Mouse (Mus musculus) embryonic facial prominence, embryonic 13.5 days (tissue): ENCODE data around the gene Hist1h4a. TPM values are rescaled to one million over a fixed set of nuclear protein-coding genes. Genes with fewer than 3 reads are reported as not detected.
"Not testable (repeated sequence)": the region's sequence is repeated elsewhere in the genome, so short reads cannot be mapped to it uniquely, and the experiment has no call there.

Experiments
- ATAC-seq: fragments of 200-750 bp; cut with Nextera tagmentation; 2 replicates; pipeline ENCODE4 v1.8.0; 2017; ENCODE audit warnings: low read depth; ENCODE audit not compliant: insufficient number of reproducible peaks, insufficient read depth, low FRiP score, low TSS enrichment
- H3K27ac ChIP-seq: fragments of 300-500 bp; sonication (generic); 2 replicates; pipeline ENCODE4 v1.5.1; 2015; ENCODE audit warnings: moderate library complexity, mild to moderate bottlenecking, inconsistent platforms
- H3K27me3 ChIP-seq: fragments of 300-500 bp; sonication (generic); 2 replicates; pipeline ENCODE4 v1.6.1; 2015; ENCODE audit warnings: mild to moderate bottlenecking, inconsistent platforms
- H3K36me3 ChIP-seq: fragments of 300-500 bp; sonication (generic); 2 replicates; pipeline ENCODE4 v1.6.1; 2015; ENCODE audit warnings: mild to moderate bottlenecking, inconsistent platforms
- H3K4me1 ChIP-seq: fragments of 300-500 bp; sonication (generic); 2 replicates; pipeline ENCODE4 v1.6.1; 2015; ENCODE audit warnings: inconsistent platforms
- H3K4me2 ChIP-seq: fragments of 300-500 bp; sonication (generic); 2 replicates; pipeline ENCODE4 v1.6.1; 2015; ENCODE audit warnings: moderate library complexity, mild to moderate bottlenecking, inconsistent platforms
- H3K4me3 ChIP-seq: fragments of 300-500 bp; sonication (generic); 2 replicates; pipeline ENCODE4 v1.5.1; 2015; ENCODE audit warnings: mild to moderate bottlenecking, inconsistent platforms
- H3K9ac ChIP-seq: fragments of 300-500 bp; sonication (generic); 2 replicates; pipeline ENCODE4 v1.6.1; 2015; ENCODE audit warnings: mild to moderate bottlenecking, inconsistent platforms
- H3K9me3 ChIP-seq: fragments of 300-500 bp; sonication (generic); 2 replicates; pipeline ENCODE4 v1.6.1; 2016; ENCODE audit warnings: inconsistent platforms
- WGBS: fragments of 180-500 bp; shearing (Covaris S2); methylation state at CpG from one replicate; pipeline ENCODE4 v1.1.7; 2015; ENCODE audit warnings: mixed read lengths; 5-methylcytosine and 5-hydroxymethylcytosine counted together
- polyA plus RNA-seq: library from polyadenylated mRNA; unstranded; fragments of >200 nt; fragmentation: Nextera tagmentation; extraction: Ambion mirVana; gene quantifications from 2 replicates; pipeline ENCODE4 v1.2.1, GENCODE M21; 2015

Gene Hist1h4a
- polyA plus RNA-seq, result not detected in 2 replicates

- Histone ChIP-seq H3K4me3 (peak within 1 kb of the TSS; percentile 59), H3K9me3 (no peaks in the 10 kb centered on the region), H3K27ac (peak within 1 kb of the TSS; percentile 95), H3K4me2 (peak within 1 kb of the TSS; percentile 92), H3K27me3 (no peaks in the 10 kb centered on the region), H3K36me3 (no peaks in the 10 kb centered on the region), H3K9ac (peak within 1 kb of the TSS; percentile 72), H3K4me1 (peaks cover 21% of the 10 kb centered on the region)
- WGBS, result under 1% methylated on average over 65 of the region's 72 CpGs
- peak; percentile 70 for ATAC-seq
Measured at GRCm38 (mm10) chr13:23760972-23761864, at the start of gene Hist1h4a. Gene Hist1h4a, minus strand, starts transcription at chr13:23761230.

GRCm38 (mm10) chr13:23806422-23807052 is 45.5 kb upstream of the Hist1h4a start, which contains the start of gene Slc17a2:
Gene Slc17a2, plus strand, starts transcription at chr13:23806993.
- Histone ChIP-seq H3K4me1 (peaks cover 5% of the 10 kb centered on the region; the same call in 1 of the 2 replicates), H3K9me3 (no peaks in the 10 kb centered on the region), H3K27me3 (no peaks in the 10 kb centered on the region), H3K9ac (no peak within 1 kb of the TSS), H3K27ac (no peak within 1 kb of the TSS), H3K4me3 (no peak within 1 kb of the TSS), H3K36me3 (no peaks in the 10 kb centered on the region), H3K4me2 (no peak within 1 kb of the TSS)
- ATAC-seq, result no peak
- 89% methylated on average over 15 of the region's 15 CpGs for WGBS

- no peak overlapping the region for H3K27ac ChIP-seq
- WGBS, result 88% methylated on average over 2 of the region's 2 CpGs
- no peak for ATAC-seq
- no peaks in the 10 kb centered on the region for H3K36me3 ChIP-seq
- no peaks in the 10 kb centered on the region for H3K9me3 ChIP-seq
- peaks cover 5% of the 10 kb centered on the region; the same call in 1 of the 2 replicates for H3K4me1 ChIP-seq
- no peak overlapping the region for H3K9ac ChIP-seq
- no peak overlapping the region for H3K4me2 ChIP-seq
- no peaks in the 10 kb centered on the region for H3K27me3 ChIP-seq
- H3K4me3 ChIP-seq, result no peak overlapping the region
Measured at GRCm38 (mm10) chr13:23804532-23804931, 43.5 kb upstream of the Hist1h4a start.

GRCm38 (mm10) chr13:23799405-23799804 is 38.4 kb upstream of the Hist1h4a start:
- Histone ChIP-seq H3K4me1 (no peaks in the 10 kb centered on the region; the same call in 1 of the 2 replicates), H3K27ac (no peak overlapping the region), H3K4me2 (no peak overlapping the region), H3K36me3 (no peaks in the 10 kb centered on the region), H3K4me3 (no peak overlapping the region), H3K27me3 (no peaks in the 10 kb centered on the region), H3K9me3 (no peaks in the 10 kb centered on the region), H3K9ac (no peak overlapping the region)
- WGBS, result 61% methylated on average over 5 of the region's 5 CpGs
- no peak for ATAC-seq

- no peak for ATAC-seq
Measured at GRCm38 (mm10) chr13:23792520-23792919, 31.5 kb upstream of the Hist1h4a start.

GRCm38 (mm10) chr13:23779025-23779424 is 18.0 kb upstream of the Hist1h4a start:
- 78% methylated on average over 4 of the region's 4 CpGs for WGBS
- Histone ChIP-seq H3K4me3 (no peak overlapping the region), H3K27ac (no peak overlapping the region), H3K27me3 (no peaks in the 10 kb centered on the region), H3K4me1 (no peaks in the 10 kb centered on the region), H3K36me3 (no peaks in the 10 kb centered on the region), H3K9ac (no peak overlapping the region), H3K4me2 (no peak overlapping the region), H3K9me3 (no peaks in the 10 kb centered on the region)
- no peak for ATAC-seq

More at GRCm38 (mm10) chr13:23792520-23792919, 31.5 kb upstream of the Hist1h4a start:
- no peaks in the 10 kb centered on the region for H3K9me3 ChIP-seq
- no peak overlapping the region for H3K27ac ChIP-seq
- no peaks in the 10 kb centered on the region for H3K36me3 ChIP-seq
- no peaks in the 10 kb centered on the region for H3K27me3 ChIP-seq
- WGBS, result 43% methylated on average over 2 of the region's 2 CpGs
- H3K4me2 ChIP-seq, result no peak overlapping the region
- no peaks in the 10 kb centered on the region for H3K4me1 ChIP-seq
- H3K4me3 ChIP-seq, result no peak overlapping the region
- H3K9ac ChIP-seq, result no peak overlapping the region

- 91% methylated on average over 7 of the region's 7 CpGs for WGBS
- no peaks in the 10 kb centered on the region for H3K9me3 ChIP-seq
- no peak overlapping the region for H3K4me2 ChIP-seq
- no peak overlapping the region for H3K9ac ChIP-seq
- no peaks in the 10 kb centered on the region for H3K36me3 ChIP-seq
- no peak overlapping the region for H3K4me3 ChIP-seq
- no peaks in the 10 kb centered on the region for H3K27me3 ChIP-seq
- H3K4me1 ChIP-seq, result no peaks in the 10 kb centered on the region
- ATAC-seq, result no peak
- no peak overlapping the region for H3K27ac ChIP-seq
Measured at GRCm38 (mm10) chr13:23778339-23778738, 17.3 kb upstream of the Hist1h4a start.

GRCm38 (mm10) chr13:23772561-23773313 is 11.7 kb upstream of the Hist1h4a start:
- H3K4me1 ChIP-seq, result peaks cover 8% of the 10 kb centered on the region; the same call in 1 of the 2 replicates
- H3K4me2 ChIP-seq, result peak overlapping the region; percentile 51
- no peaks in the 10 kb centered on the region for H3K27me3 ChIP-seq
- no peak overlapping the region for H3K27ac ChIP-seq
- peak overlapping the region; percentile 19 for H3K4me3 ChIP-seq
- H3K36me3 ChIP-seq, result no peaks in the 10 kb centered on the region
- 0 out of 2 replicates have a peak overlapping the region, but pooled peaks have one; percentile 11 for H3K9ac ChIP-seq
- ATAC-seq, result no peak
- H3K9me3 ChIP-seq, result no peaks in the 10 kb centered on the region
- 17% methylated on average over 21 of the region's 21 CpGs for WGBS

- not testable (repeated sequence) for H3K9ac ChIP-seq, H3K27me3 ChIP-seq, H3K27ac ChIP-seq, H3K4me3 ChIP-seq, H3K4me2 ChIP-seq, ATAC-seq, H3K9me3 ChIP-seq, H3K4me1 ChIP-seq, H3K36me3 ChIP-seq
- whole genome bisulfite sequencing, result 77% methylated on average over 2 of the region's 2 CpGs
Measured at GRCm38 (mm10) chr13:23769613-23770012, 8.6 kb upstream of the Hist1h4a start, which contains the start of gene Trim38. Gene Trim38, plus strand, starts transcription at chr13:23769913.

- Histone ChIP-seq H3K36me3 (no peaks in the 10 kb centered on the region), H3K9ac (no peak overlapping the region), H3K9me3 (no peaks in the 10 kb centered on the region), H3K27me3 (no peaks in the 10 kb centered on the region), H3K27ac (no peak overlapping the region), H3K4me1 (peaks cover 16% of the 10 kb centered on the region), H3K4me3 (no peak overlapping the region), H3K4me2 (no peak overlapping the region)
- no peak for ATAC-seq
- WGBS, result 46% methylated on average over 5 of the region's 5 CpGs
Measured at GRCm38 (mm10) chr13:23768834-23769397, 7.9 kb upstream of the Hist1h4a start.

- no peak for ATAC-seq
- no peaks in the 10 kb centered on the region for H3K27me3 ChIP-seq
- H3K4me1 ChIP-seq, result peaks cover 10% of the 10 kb centered on the region
- H3K4me3 ChIP-seq, result no peak overlapping the region
- no peak overlapping the region for H3K9ac ChIP-seq
- no peak overlapping the region for H3K4me2 ChIP-seq
- no peak overlapping the region for H3K27ac ChIP-seq
- no peaks in the 10 kb centered on the region for H3K36me3 ChIP-seq
- no peaks in the 10 kb centered on the region for H3K9me3 ChIP-seq
Measured at GRCm38 (mm10) chr13:23766772-23767171, 5.7 kb upstream of the Hist1h4a start.
